Mouse (Mus musculus): ENCODE data around the gene Fgf4. TPM values are rescaled to one million over a fixed set of nuclear protein-coding genes. Genes with fewer than 3 reads are reported as not detected.
"Not testable (repeated sequence)": the region's sequence is repeated elsewhere in the genome, so short reads cannot be mapped to it uniquely, and the experiment has no call there.

Gene Fgf4
- polyA plus RNA-seq, 1 experiment from 2014 or later = 0.15 TPM

DNA sequence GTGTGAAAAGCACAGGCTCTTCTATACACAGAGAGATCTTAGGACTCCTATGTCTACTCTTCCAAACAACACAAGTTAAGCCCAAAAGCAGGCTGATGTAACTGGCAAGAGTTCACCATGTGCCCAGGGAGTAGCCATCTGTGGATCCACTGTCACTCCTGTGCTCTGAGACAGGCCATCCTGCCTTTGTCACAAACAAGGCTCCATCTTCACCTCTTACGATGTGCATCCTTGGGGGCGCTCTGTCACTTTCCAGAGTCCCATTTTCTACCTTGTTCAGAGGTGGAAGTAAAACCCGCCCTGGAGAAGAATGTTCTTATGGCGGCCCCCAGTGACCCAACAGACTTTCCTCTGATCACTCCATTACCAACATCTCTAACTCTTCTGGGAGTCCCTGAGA lies 47.5 kb downstream of the Fgf4 start:
- Histone ChIP-seq H3K27ac (no peak overlapping the region), H3K9ac (no peak overlapping the region), H3K4me1 (peaks cover 19% of the 10 kb centered on the region), H3K4me3 (0 out of 2 replicates have a peak overlapping the region, but pooled peaks have one; percentile 42), H3K4me2 (replicated peaks) (peak overlapping the region; percentile 82), H3K9me3 (no peaks in the 10 kb centered on the region), H3K36me3 (no peaks in the 10 kb centered on the region), H3K27me3 (peaks cover 58% of the 10 kb centered on the region)
- WGBS = under 1% methylated on average over 4 of the region's 4 CpGs
- ATAC-seq (ENCODE audit: insufficient number of reproducible peaks, insufficient read depth, low FRiP score, low TSS enrichment) = no peak

DNA sequence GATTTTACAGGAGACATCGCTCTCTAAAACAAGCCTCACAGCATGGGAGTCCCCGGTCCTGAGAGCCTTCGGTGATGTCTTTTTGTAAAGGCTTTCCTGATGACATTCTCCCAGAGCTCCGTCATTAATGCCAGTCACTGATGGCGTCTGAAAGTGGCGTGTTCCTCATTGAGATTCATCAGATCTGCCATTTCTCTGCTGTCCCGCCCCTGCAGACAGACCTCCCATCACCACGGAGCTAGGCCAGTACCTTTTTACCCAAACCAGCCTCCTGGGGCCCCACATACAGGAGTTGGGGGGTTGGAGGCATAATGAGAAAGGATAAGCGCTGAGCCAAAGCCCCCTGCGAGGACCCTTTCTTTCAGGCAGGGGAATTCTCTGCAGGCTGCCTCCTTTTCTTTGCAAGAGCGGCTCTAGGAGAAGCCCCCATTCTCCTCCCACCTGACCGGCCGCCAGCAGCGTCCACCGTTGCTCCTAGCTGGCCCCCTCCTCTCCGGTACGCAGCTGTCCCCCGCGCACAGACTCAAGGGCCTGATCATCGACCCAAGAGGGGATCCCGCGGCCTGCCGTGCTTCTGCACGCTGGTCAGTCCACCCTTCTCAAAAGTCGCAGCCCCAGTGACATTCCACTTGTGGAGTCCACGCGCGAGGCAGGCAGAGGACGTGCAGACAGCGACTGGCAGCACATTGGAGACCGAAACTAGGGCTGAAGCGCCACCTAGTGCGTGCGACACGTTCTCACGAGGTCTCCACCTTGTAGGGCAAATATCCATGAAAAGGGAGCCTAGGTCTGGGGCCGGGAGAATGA lies 48.3 kb downstream of the Fgf4 start:
- Histone ChIP-seq H3K27me3 (peaks cover 63% of the 10 kb centered on the region), H3K4me3 (peak overlapping the region; percentile 42), H3K36me3 (no peaks in the 10 kb centered on the region), H3K4me1 (peaks cover 19% of the 10 kb centered on the region), H3K27ac (no peak overlapping the region), H3K4me2 (replicated peaks) (peak overlapping the region; percentile 82), H3K9ac (peak overlapping the region; percentile 47; the same call in 1 of the 2 replicates), H3K9me3 (no peaks in the 10 kb centered on the region)
- WGBS = under 1% methylated on average over 37 of the region's 37 CpGs
- peak; percentile 62 for ATAC-seq (ENCODE audit: insufficient number of reproducible peaks, insufficient read depth, low FRiP score, low TSS enrichment)

DNA sequence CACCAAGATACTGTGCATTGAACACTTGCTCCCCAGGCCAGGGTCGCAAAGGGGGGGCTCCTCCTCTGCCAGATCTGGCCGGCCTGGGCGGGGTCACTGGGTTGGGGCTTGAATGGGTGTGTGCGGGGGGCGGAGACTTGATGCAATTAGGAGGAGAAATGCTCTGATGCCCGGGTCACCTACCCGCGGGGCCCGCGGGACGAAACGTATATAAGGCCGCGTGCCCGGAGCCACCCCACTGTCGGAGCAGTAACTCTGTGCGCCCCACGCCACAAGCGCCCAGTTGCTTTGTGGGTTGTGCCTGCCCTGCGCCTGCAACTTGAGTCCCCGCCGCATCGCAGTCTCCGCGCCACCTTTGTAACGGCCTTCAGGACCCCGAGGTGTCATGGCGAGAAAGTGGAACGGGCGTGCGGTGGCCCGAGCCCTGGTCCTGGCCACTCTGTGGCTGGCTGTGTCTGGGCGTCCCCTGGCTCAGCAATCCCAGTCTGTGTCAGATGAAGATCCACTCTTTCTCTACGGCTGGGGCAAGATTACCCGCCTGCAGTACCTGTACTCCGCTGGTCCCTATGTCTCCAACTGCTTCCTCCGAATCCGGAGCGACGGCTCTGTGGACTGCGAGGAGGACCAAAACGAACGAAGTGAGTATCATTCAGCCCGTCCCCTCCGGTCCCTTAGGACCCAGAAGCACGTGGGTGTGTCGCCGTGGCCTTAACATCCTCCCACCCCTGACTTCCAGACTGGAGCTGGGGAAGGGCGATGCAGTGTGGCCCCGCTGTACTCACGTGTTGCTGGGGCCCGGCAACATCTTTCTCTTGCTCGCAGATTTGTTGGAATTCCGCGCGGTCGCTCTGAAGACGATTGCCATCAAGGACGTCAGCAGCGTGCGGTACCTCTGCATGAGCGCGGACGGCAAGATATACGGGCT lies 49.4 kb downstream of the Fgf4 start, which contains the start of gene Fgf15:
Gene Fgf15 (plus strand): TSS at position 238 of the 925 bp plus-strand sequence.
- ATAC-seq (ENCODE audit: insufficient number of reproducible peaks, insufficient read depth, low FRiP score, low TSS enrichment) = no peak
- Histone ChIP-seq H3K27ac (no peak within 1 kb of the TSS), H3K36me3 (no peaks in the 10 kb centered on the region), H3K4me1 (peaks cover 19% of the 10 kb centered on the region), H3K9ac (peak within 1 kb of the TSS; percentile 47), H3K4me2 (replicated peaks) (peak within 1 kb of the TSS; percentile 82), H3K27me3 (peaks cover 64% of the 10 kb centered on the region), H3K4me3 (peak within 1 kb of the TSS; percentile 42), H3K9me3 (no peaks in the 10 kb centered on the region)
- under 1% methylated on average over 65 of the region's 65 CpGs for WGBS

- no peaks in the 10 kb centered on the region for H3K9me3 ChIP-seq
- peaks cover 19% of the 10 kb centered on the region for H3K4me1 ChIP-seq
- 27% methylated on average over 6 of the region's 6 CpGs for WGBS
- no peak for ATAC-seq (ENCODE audit: insufficient number of reproducible peaks, insufficient read depth, low FRiP score, low TSS enrichment)
- H3K4me2 ChIP-seq (replicated peaks) = 0 out of 2 replicates have a peak overlapping the region, but pooled peaks have one; percentile 1
- no peaks in the 10 kb centered on the region for H3K36me3 ChIP-seq
- no peak overlapping the region for H3K27ac ChIP-seq
- peak overlapping the region; percentile 42; the same call in 1 of the 2 replicates for H3K4me3 ChIP-seq
- no peak overlapping the region for H3K9ac ChIP-seq
- peaks cover 67% of the 10 kb centered on the region for H3K27me3 ChIP-seq
These were observed 51.3 kb downstream of the Fgf4 start for GRCm38 (mm10) chr7:144898506-144898905.

GRCm38 (mm10) chr7:144905514-144905913 lies 58.3 kb downstream of the Fgf4 start:
- WGBS = 82% methylated on average over 3 of the region's 3 CpGs
- not testable (repeated sequence) for H3K27ac ChIP-seq; H3K9ac ChIP-seq; H3K27me3 ChIP-seq; H3K4me3 ChIP-seq; H3K4me2 ChIP-seq (replicated peaks); H3K36me3 ChIP-seq; H3K9me3 ChIP-seq; ATAC-seq (ENCODE audit: insufficient number of reproducible peaks, insufficient read depth, low FRiP score, low TSS enrichment); H3K4me1 ChIP-seq

GRCm38 (mm10) chr7:144906708-144907397 lies 59.7 kb downstream of the Fgf4 start:
- Histone ChIP-seq H3K4me1 (peaks cover 3% of the 10 kb centered on the region; the same call in 1 of the 2 replicates), H3K4me3 (no peak overlapping the region), H3K9me3 (no peaks in the 10 kb centered on the region), H3K36me3 (no peaks in the 10 kb centered on the region), H3K9ac (no peak overlapping the region), H3K27ac (no peak overlapping the region), H3K27me3 (0 out of 2 replicates have a peak, but pooled peaks cover 3% of the 10 kb centered on the region), H3K4me2 (replicated peaks) (peak overlapping the region; percentile 37)
- no peak for ATAC-seq (ENCODE audit: insufficient number of reproducible peaks, insufficient read depth, low FRiP score, low TSS enrichment)
- WGBS = 11% methylated on average over 28 of the region's 28 CpGs

GRCm38 (mm10) chr7:144907793-144908192 lies 60.6 kb downstream of the Fgf4 start:
- Histone ChIP-seq H3K9ac (no peak overlapping the region), H3K9me3 (no peaks in the 10 kb centered on the region), H3K4me1 (peaks cover 3% of the 10 kb centered on the region; the same call in 1 of the 2 replicates), H3K36me3 (no peaks in the 10 kb centered on the region), H3K4me2 (replicated peaks) (no peak overlapping the region), H3K27ac (no peak overlapping the region), H3K27me3 (0 out of 2 replicates have a peak, but pooled peaks cover 3% of the 10 kb centered on the region), H3K4me3 (no peak overlapping the region)
- ATAC-seq (ENCODE audit: insufficient number of reproducible peaks, insufficient read depth, low FRiP score, low TSS enrichment) = no peak
- 16% methylated on average over 8 of the region's 8 CpGs for WGBS

DNA sequence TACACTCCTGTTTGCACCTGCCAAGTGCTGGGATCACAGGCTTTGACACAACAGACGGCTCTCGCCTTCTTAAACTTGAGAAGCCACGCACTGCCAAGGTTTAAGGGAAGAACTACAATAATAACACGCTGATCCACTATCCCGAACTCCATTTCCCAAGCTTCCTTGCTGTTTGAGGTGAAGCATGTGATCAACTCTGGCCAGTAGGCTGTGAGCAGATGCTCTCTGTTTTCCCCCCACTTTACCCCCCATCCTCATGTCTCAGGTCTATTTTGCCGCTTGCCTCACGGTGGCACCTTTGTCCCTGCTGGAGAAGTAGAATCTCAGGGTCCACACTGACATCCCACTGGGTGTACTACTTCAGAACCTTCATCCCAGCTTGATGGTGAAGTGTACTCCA lies 61.5 kb downstream of the Fgf4 start:
- H3K4me2 ChIP-seq (replicated peaks) = no peak overlapping the region
- no peak overlapping the region for H3K9ac ChIP-seq
- H3K4me1 ChIP-seq = peaks cover 3% of the 10 kb centered on the region; the same call in 1 of the 2 replicates
- 32% methylated on average over 7 of the region's 7 CpGs for WGBS
- H3K36me3 ChIP-seq = no peaks in the 10 kb centered on the region
- no peaks in the 10 kb centered on the region for H3K9me3 ChIP-seq
- H3K27me3 ChIP-seq = 0 out of 2 replicates have a peak, but pooled peaks cover 3% of the 10 kb centered on the region
- H3K27ac ChIP-seq = no peak overlapping the region
- no peak overlapping the region for H3K4me3 ChIP-seq
- no peak for ATAC-seq (ENCODE audit: insufficient number of reproducible peaks, insufficient read depth, low FRiP score, low TSS enrichment)

DNA sequence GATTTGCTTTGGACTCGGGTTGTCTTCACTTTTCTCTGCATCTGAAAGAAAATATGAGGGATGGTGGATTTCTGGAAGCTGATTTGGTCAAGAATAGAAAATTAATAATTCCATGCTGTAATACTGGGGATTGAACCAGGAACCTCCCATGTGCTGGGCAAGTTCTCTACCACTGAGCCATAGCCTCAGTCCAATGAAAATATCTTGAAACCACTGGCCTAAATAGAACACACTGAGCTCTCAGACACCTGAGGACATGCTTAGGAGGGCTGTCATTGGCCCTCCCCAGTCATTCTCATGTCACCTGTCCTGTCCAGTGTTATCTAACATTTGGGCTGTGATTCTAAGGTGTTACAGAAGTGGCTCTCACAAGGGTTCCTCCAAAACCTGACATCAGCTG lies 64.0 kb downstream of the Fgf4 start:
- Histone ChIP-seq H3K27me3 (0 out of 2 replicates have a peak, but pooled peaks cover 3% of the 10 kb centered on the region), H3K4me1 (peaks cover 11% of the 10 kb centered on the region), H3K4me3 (no peak overlapping the region), H3K27ac (no peak overlapping the region), H3K36me3 (no peaks in the 10 kb centered on the region), H3K4me2 (replicated peaks) (no peak overlapping the region), H3K9me3 (no peaks in the 10 kb centered on the region), H3K9ac (no peak overlapping the region)
- WGBS = 88% methylated on average over 1 of the region's 1 CpGs
- no peak for ATAC-seq (ENCODE audit: insufficient number of reproducible peaks, insufficient read depth, low FRiP score, low TSS enrichment)

DNA sequence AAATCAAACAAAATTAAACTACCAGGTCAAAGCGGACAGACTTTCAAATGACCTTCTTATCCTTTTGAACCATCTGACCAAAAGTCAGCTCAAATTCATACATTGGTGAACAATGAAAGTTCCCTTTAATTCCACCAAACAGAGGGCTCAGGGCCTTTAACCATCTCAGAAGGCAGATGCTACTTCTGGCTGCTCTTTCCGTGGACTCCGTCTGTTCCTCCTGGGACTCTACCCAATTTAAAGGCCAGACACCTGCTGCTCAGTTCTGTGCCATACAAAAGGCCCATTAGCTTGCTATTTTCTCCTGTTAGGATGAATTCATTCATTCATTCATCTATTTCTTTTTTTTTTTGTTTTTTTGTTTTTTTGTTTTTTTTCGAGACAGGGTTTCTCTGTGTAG lies 65.7 kb downstream of the Fgf4 start:
- Histone ChIP-seq H3K27me3 (no peaks in the 10 kb centered on the region), H3K27ac (no peak overlapping the region), H3K9ac (no peak overlapping the region), H3K4me2 (replicated peaks) (no peak overlapping the region), H3K36me3 (peaks cover 8% of the 10 kb centered on the region), H3K4me3 (no peak overlapping the region), H3K4me1 (peaks cover 10% of the 10 kb centered on the region), H3K9me3 (no peaks in the 10 kb centered on the region)
- WGBS = 74% methylated on average over 4 of the region's 4 CpGs
- no peak for ATAC-seq (ENCODE audit: insufficient number of reproducible peaks, insufficient read depth, low FRiP score, low TSS enrichment)

Measured in embryonic facial prominence, embryonic 12.5 days (tissue).